Mouse (Mus musculus) lung, adult 2 months (tissue): ENCODE results near the gene Aig1.

ENCODE experiments used
- CTCF ChIP-seq: fragments of 200-500 bp; IDR thresholded peaks from 2 replicates; pipeline ENCODE4 v1.5.1; 2011; ENCODE audit warnings: mild to moderate bottlenecking, low read length, control low read depth; ENCODE audit not compliant: insufficient read depth
- POLR2A ChIP-seq: fragments of 200-500 bp; IDR thresholded peaks from 2 replicates; pipeline ENCODE4 v1.6.1; 2011; ENCODE audit warnings: low read depth, mild to moderate bottlenecking, control low read depth, low read length, borderline replicate concordance; ENCODE audit errors: extremely low read depth

GRCm38 (mm10) chr10:13753777-13754176 is 115.0 kb downstream of the Aig1 start:
- TF ChIP-seq POLR2A: no peak
- no peak for TF ChIP-seq CTCF
